Mouse (Mus musculus): Measurements from ENCODE around the gene Tmed6. TPM values are rescaled to one million over a fixed set of nuclear protein-coding genes. Genes with fewer than 3 reads are reported as not detected.

The Tmed6 gene
- 3.6 TPM for polyA plus RNA-seq (2014; fragmentation: Illumina TruSeq; extraction: RNeasy Lipid Tissue Mini Kit (QIAGEN cat#74804); ENCODE audit: low read depth, low replicate concordance)

DNA sequence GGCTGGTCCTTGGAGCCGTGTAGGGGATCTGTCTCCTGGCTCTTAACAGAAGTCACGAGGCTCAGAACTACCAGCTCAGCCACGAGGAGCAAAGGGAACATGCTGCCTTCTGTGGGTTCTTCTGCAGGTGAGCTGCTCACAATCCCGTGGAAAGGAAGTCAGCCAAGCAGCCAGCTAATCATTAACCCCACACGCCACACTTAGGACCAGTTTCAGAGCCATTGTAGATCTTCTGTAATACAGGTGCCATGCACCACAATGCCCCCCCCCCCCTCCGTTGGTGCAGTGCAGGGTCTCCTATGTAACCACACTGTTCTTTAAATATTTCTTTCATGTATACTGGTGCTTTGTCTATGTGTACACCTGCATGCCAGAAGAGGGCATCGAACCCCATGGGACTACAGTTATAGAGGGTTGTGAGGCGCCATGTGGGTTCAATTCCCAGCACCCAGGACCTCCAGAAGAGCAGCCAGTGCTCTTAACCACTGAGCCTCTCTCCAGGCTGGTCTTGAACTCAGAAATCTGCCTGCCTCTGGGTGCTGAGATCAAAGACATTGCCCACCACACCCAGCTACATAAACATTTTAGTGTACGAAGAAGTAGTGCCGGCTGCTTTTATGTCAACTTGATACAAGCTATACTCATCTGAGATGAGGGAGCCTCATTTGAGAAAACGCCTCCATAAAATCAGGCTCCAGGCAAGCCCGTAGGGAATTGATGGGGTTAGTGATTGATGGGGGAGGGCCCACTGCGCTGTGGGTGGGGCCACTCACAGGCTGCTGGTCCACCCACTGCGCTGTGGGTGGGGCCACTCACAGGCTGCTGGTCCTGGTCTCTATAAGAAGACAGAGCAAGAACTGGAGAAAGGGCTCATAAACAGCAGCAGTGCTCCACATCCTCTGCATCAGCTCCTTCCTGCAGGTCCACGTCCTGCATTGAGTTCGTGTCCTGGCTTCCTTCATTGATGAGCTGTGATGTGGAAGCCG is at the start of gene Tmed6:
TSS of gene Tmed6 (minus strand) at position 134 of the 986 bp plus-strand sequence.

GRCm38 (mm10) chr8:107096366-107097036 is 31.1 kb upstream of the Tmed6 start, which contains the start of gene Terf2:
TSS of gene Terf2 (minus strand) at chr8:107096547.

DNA sequence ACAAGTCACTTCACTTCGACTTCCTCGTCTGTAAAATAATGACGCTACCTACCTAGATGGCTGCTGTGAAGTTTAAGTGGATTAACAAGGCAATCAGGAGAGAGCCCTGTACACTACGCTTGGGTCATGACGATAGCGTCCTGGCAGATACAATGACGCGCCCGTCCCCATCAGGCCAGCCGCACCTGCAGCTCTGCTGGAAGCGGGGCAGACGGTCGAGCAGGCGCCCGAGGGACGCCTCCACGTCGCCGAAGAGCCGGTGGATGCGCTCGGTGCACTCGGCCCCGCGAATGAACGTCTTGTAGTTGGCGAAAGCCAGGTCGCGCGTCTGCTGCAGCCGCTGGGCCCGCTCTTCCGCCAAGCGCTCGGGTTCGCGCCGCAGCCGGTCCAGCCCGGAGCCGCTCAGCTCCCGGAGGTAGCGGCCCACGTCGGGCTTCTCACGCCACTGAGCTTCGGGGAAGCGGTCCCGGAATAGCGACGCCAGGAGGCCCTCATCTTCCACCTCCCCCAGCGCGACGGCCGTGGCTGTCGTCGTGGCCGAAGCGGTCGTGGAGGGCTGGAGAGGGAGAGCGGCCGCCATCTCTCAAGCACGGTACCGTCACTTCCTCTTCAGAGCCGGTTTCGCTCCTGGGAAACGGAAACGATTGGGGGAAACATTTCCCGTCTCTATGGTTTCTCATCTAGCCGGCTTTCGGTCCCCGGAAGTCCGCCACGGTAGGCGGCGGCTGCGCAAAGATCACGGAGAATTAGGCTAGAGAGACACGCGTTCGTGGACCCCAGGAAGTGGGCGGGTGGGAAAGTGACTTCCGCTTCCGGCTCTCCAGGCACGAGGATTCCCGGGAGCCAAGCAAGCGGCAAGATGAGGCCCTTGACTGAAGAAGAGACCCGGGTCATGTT is 9.1 kb downstream of the Tmed6 start, which contains the start of the genes Cog8 and Nip7:
TSS of gene Cog8 (minus strand) at position 614 of the 897 bp plus-strand sequence.
TSS of gene Nip7 (plus strand) at position 802 of the 897 bp plus-strand sequence.

GRCm38 (mm10) chr8:107048061-107048941 is 17.1 kb downstream of the Tmed6 start, which contains the start of gene Pdf:
TSS of gene Pdf (minus strand) at chr8:107048614.

GRCm38 (mm10) chr8:107030650-107031576 is 34.5 kb downstream of the Tmed6 start, which contains the start of gene Vps4a:
TSS of gene Vps4a (plus strand) at chr8:107031222.

Other genes with a start within 250 kb of the Tmed6 start
- 0.35 TPM for gene Has3, start 195.4 kb downstream of the Tmed6 start, polyA plus RNA-seq (2014; fragmentation: Illumina TruSeq; extraction: RNeasy Lipid Tissue Mini Kit (QIAGEN cat#74804); ENCODE audit: low read depth, low replicate concordance)
- gene Utp4, start 172.0 kb downstream of the Tmed6 start, polyA plus RNA-seq (2014; fragmentation: Illumina TruSeq; extraction: RNeasy Lipid Tissue Mini Kit (QIAGEN cat#74804); ENCODE audit: low read depth, low replicate concordance): 16.7 TPM
- gene Sntb2, start 129.9 kb downstream of the Tmed6 start, polyA plus RNA-seq (2014; fragmentation: Illumina TruSeq; extraction: RNeasy Lipid Tissue Mini Kit (QIAGEN cat#74804); ENCODE audit: low read depth, low replicate concordance): 18.7 TPM
- 29.9 TPM for gene Vps4a, start 34.4 kb downstream of the Tmed6 start, polyA plus RNA-seq (2014; fragmentation: Illumina TruSeq; extraction: RNeasy Lipid Tissue Mini Kit (QIAGEN cat#74804); ENCODE audit: low read depth, low replicate concordance)
- gene Pdf, start 17.0 kb downstream of the Tmed6 start, polyA plus RNA-seq (2014; fragmentation: Illumina TruSeq; extraction: RNeasy Lipid Tissue Mini Kit (QIAGEN cat#74804); ENCODE audit: low read depth, low replicate concordance): 38.9 TPM
- 14.8 TPM for gene Cog8, start 9.0 kb downstream of the Tmed6 start, polyA plus RNA-seq (2014; fragmentation: Illumina TruSeq; extraction: RNeasy Lipid Tissue Mini Kit (QIAGEN cat#74804); ENCODE audit: low read depth, low replicate concordance)
- gene Nip7, start 8.8 kb downstream of the Tmed6 start, polyA plus RNA-seq (2014; fragmentation: Illumina TruSeq; extraction: RNeasy Lipid Tissue Mini Kit (QIAGEN cat#74804); ENCODE audit: low read depth, low replicate concordance): 8.9 TPM
- 27.8 TPM for gene Terf2, start 30.9 kb upstream of the Tmed6 start, polyA plus RNA-seq (2014; fragmentation: Illumina TruSeq; extraction: RNeasy Lipid Tissue Mini Kit (QIAGEN cat#74804); ENCODE audit: low read depth, low replicate concordance)
- gene Cyb5b, start 85.0 kb upstream of the Tmed6 start, polyA plus RNA-seq (2014; fragmentation: Illumina TruSeq; extraction: RNeasy Lipid Tissue Mini Kit (QIAGEN cat#74804); ENCODE audit: low read depth, low replicate concordance): 243 TPM
- gene Nfat5, start 227.8 kb upstream of the Tmed6 start, polyA plus RNA-seq (2014; fragmentation: Illumina TruSeq; extraction: RNeasy Lipid Tissue Mini Kit (QIAGEN cat#74804); ENCODE audit: low read depth, low replicate concordance): 94.8 TPM

All from sigmoid colon, adult 10 weeks (tissue).